Mouse (Mus musculus) neural tube, embryonic 13.5 days (tissue): ENCODE results near the gene Adgra3. TPM values are rescaled to one million over a fixed set of nuclear protein-coding genes. Genes with fewer than 3 reads are reported as not detected.

Experiments used
- ATAC-seq: fragments of 200-750 bp; cut with Nextera tagmentation; 2 replicates; pipeline ENCODE4 v1.8.0; 2017; ENCODE audit warnings: low read depth, mild to moderate bottlenecking, moderate TSS enrichment, moderate library complexity
- H3K27ac ChIP-seq: fragments of 300-500 bp; sonication (generic); replicated peaks from 2 replicates; pipeline ENCODE4 v1.5.1; 2015; ENCODE audit warnings: moderate library complexity, mild to moderate bottlenecking, inconsistent platforms
- H3K27me3 ChIP-seq: fragments of 300-500 bp; sonication (generic); 2 replicates; pipeline ENCODE4 v1.6.1; 2015; ENCODE audit warnings: mild to moderate bottlenecking, inconsistent platforms
- H3K36me3 ChIP-seq: fragments of 300-500 bp; sonication (generic); 2 replicates; pipeline ENCODE4 v1.6.1; 2015; ENCODE audit warnings: mild to moderate bottlenecking, inconsistent platforms
- H3K4me1 ChIP-seq: fragments of 300-500 bp; sonication (generic); replicated peaks from 2 replicates; pipeline ENCODE4 v1.6.1; 2015; ENCODE audit warnings: inconsistent platforms
- H3K4me2 ChIP-seq: fragments of 300-500 bp; sonication (generic); 2 replicates; pipeline ENCODE4 v1.6.1; 2015; ENCODE audit warnings: inconsistent platforms, mild to moderate bottlenecking, moderate library complexity
- H3K4me3 ChIP-seq: fragments of 300-500 bp; sonication (generic); 2 replicates; pipeline ENCODE4 v1.5.1; 2015; ENCODE audit warnings: mild to moderate bottlenecking, inconsistent platforms
- H3K9ac ChIP-seq: fragments of 300-500 bp; sonication (generic); 2 replicates; pipeline ENCODE4 v1.6.1; 2015; ENCODE audit warnings: moderate library complexity, mild to moderate bottlenecking, inconsistent platforms
- H3K9me3 ChIP-seq: fragments of 300-500 bp; sonication (generic); 2 replicates; pipeline ENCODE4 v1.6.1; 2016; ENCODE audit warnings: inconsistent platforms
- WGBS: fragments of 180-500 bp; shearing (Covaris S2); methylation state at CpG from one replicate; pipeline ENCODE4 v1.1.7; 2015; 5-methylcytosine and 5-hydroxymethylcytosine counted together
- polyA plus RNA-seq: library from polyadenylated mRNA; unstranded; fragments of >200 nt; fragmentation: Nextera tagmentation; extraction: Ambion mirVana; gene quantifications from 2 replicates; pipeline ENCODE4 v1.2.1, GENCODE M21; 2015

Adgra3 gene
- polyA plus RNA-seq, 1 experiment from 2014 or later = 20.3 TPM

- ATAC-seq = no peak
- WGBS = 84% methylated on average over 6 of the region's 6 CpGs
- H3K9ac ChIP-seq = no peak overlapping the region
Observed at GRCm38 (mm10) chr5:50029662-50030061, 29.1 kb downstream of the Adgra3 start.

GRCm38 (mm10) chr5:50027561-50027960 is 31.2 kb downstream of the Adgra3 start:
- H3K9ac ChIP-seq = 0 out of 2 replicates have a peak overlapping the region, but pooled peaks have one; percentile 31
- H3K4me2 ChIP-seq = no peak overlapping the region
- H3K27me3 ChIP-seq = no peaks in the 10 kb centered on the region
- peaks cover 38% of the 10 kb centered on the region for H3K4me1 ChIP-seq
- H3K9me3 ChIP-seq = no peaks in the 10 kb centered on the region
- WGBS = 55% methylated on average over 5 of the region's 5 CpGs
- no peak for ATAC-seq
- peak overlapping the region; percentile 49; the same call in 1 of the 2 replicates for H3K27ac ChIP-seq
- H3K4me3 ChIP-seq = no peak overlapping the region
- H3K36me3 ChIP-seq = peaks cover 21% of the 10 kb centered on the region

More at GRCm38 (mm10) chr5:50029662-50030061, 29.1 kb downstream of the Adgra3 start:
- H3K4me1 ChIP-seq = peaks cover 51% of the 10 kb centered on the region
- H3K9me3 ChIP-seq = no peaks in the 10 kb centered on the region
- H3K27ac ChIP-seq = no peak overlapping the region
- no peaks in the 10 kb centered on the region for H3K27me3 ChIP-seq
- H3K4me3 ChIP-seq = no peak overlapping the region
- no peak overlapping the region for H3K4me2 ChIP-seq
- H3K36me3 ChIP-seq = 0 out of 2 replicates have a peak, but pooled peaks cover 2% of the 10 kb centered on the region

GRCm38 (mm10) chr5:50027001-50027400 is 31.8 kb downstream of the Adgra3 start:
- Histone ChIP-seq H3K9ac (no peak overlapping the region), H3K27ac (peak overlapping the region; percentile 49; the same call in 1 of the 2 replicates), H3K4me2 (no peak overlapping the region), H3K36me3 (peaks cover 22% of the 10 kb centered on the region), H3K4me1 (peaks cover 33% of the 10 kb centered on the region), H3K27me3 (no peaks in the 10 kb centered on the region), H3K9me3 (no peaks in the 10 kb centered on the region), H3K4me3 (no peak overlapping the region)
- 67% methylated on average over 7 of the region's 7 CpGs for WGBS
- no peak for ATAC-seq

- H3K9me3 ChIP-seq = no peaks in the 10 kb centered on the region
- H3K9ac ChIP-seq = no peak overlapping the region
- WGBS = 80% methylated on average over 3 of the region's 3 CpGs
- H3K4me3 ChIP-seq = no peak overlapping the region
- no peak overlapping the region for H3K27ac ChIP-seq
- no peak for ATAC-seq
- peaks cover 31% of the 10 kb centered on the region for H3K4me1 ChIP-seq
- H3K4me2 ChIP-seq = no peak overlapping the region
- peaks cover 26% of the 10 kb centered on the region for H3K36me3 ChIP-seq
- no peaks in the 10 kb centered on the region for H3K27me3 ChIP-seq
Observed at GRCm38 (mm10) chr5:50026148-50026547, 32.7 kb downstream of the Adgra3 start.

- Histone ChIP-seq H3K27me3 (no peaks in the 10 kb centered on the region), H3K9ac (no peak overlapping the region), H3K27ac (no peak overlapping the region), H3K4me2 (no peak overlapping the region), H3K36me3 (peaks cover 30% of the 10 kb centered on the region), H3K4me3 (no peak overlapping the region), H3K4me1 (peaks cover 26% of the 10 kb centered on the region), H3K9me3 (no peaks in the 10 kb centered on the region)
- ATAC-seq = no peak
- WGBS = 92% methylated on average over 6 of the region's 6 CpGs
Observed at GRCm38 (mm10) chr5:50024097-50024496, 34.7 kb downstream of the Adgra3 start.

GRCm38 (mm10) chr5:50015987-50016587 is 42.7 kb downstream of the Adgra3 start:
- no peaks in the 10 kb centered on the region for H3K27me3 ChIP-seq
- H3K9me3 ChIP-seq = no peaks in the 10 kb centered on the region
- 61% methylated on average over 5 of the region's 5 CpGs for WGBS
- H3K9ac ChIP-seq = no peak overlapping the region
- H3K27ac ChIP-seq = no peak overlapping the region
- no peak for ATAC-seq
- peaks cover 17% of the 10 kb centered on the region for H3K4me1 ChIP-seq
- no peak overlapping the region for H3K4me3 ChIP-seq
- H3K36me3 ChIP-seq = peaks cover 4% of the 10 kb centered on the region; the same call in 1 of the 2 replicates
- H3K4me2 ChIP-seq = no peak overlapping the region

GRCm38 (mm10) chr5:50015147-50015697 is 43.6 kb downstream of the Adgra3 start:
- H3K27ac ChIP-seq = 0 out of 2 replicates have a peak overlapping the region, but pooled peaks have one; percentile 13

GRCm38 (mm10) chr5:50014658-50015057 is 44.1 kb downstream of the Adgra3 start:
- no peaks in the 10 kb centered on the region for H3K9me3 ChIP-seq
- 0 out of 2 replicates have a peak overlapping the region, but pooled peaks have one; percentile 13 for H3K27ac ChIP-seq
- ATAC-seq = no peak
- no peaks in the 10 kb centered on the region for H3K36me3 ChIP-seq
- H3K27me3 ChIP-seq = no peaks in the 10 kb centered on the region
- WGBS = 76% methylated on average over 7 of the region's 7 CpGs
- H3K4me3 ChIP-seq = no peak overlapping the region
- no peak overlapping the region for H3K4me2 ChIP-seq
- H3K4me1 ChIP-seq = peaks cover 17% of the 10 kb centered on the region
- no peak overlapping the region for H3K9ac ChIP-seq

More at GRCm38 (mm10) chr5:50015147-50015697, 43.6 kb downstream of the Adgra3 start:
- H3K36me3 ChIP-seq = no peaks in the 10 kb centered on the region
- no peaks in the 10 kb centered on the region for H3K27me3 ChIP-seq
- WGBS = 42% methylated on average over 5 of the region's 5 CpGs
- no peak overlapping the region for H3K4me2 ChIP-seq
- H3K9ac ChIP-seq = no peak overlapping the region
- peaks cover 17% of the 10 kb centered on the region for H3K4me1 ChIP-seq
- no peak for ATAC-seq
- H3K4me3 ChIP-seq = no peak overlapping the region
- H3K9me3 ChIP-seq = no peaks in the 10 kb centered on the region

- H3K4me2 ChIP-seq = no peak overlapping the region
- H3K36me3 ChIP-seq = 0 out of 2 replicates have a peak, but pooled peaks cover 4% of the 10 kb centered on the region
- peaks cover 17% of the 10 kb centered on the region for H3K4me1 ChIP-seq
- no peak overlapping the region for H3K9ac ChIP-seq
- H3K4me3 ChIP-seq = no peak overlapping the region
- no peak overlapping the region for H3K27ac ChIP-seq
- no peaks in the 10 kb centered on the region for H3K27me3 ChIP-seq
- 74% methylated on average over 4 of the region's 4 CpGs for WGBS
- no peak for ATAC-seq
- H3K9me3 ChIP-seq = no peaks in the 10 kb centered on the region
Observed at GRCm38 (mm10) chr5:50013965-50014364, 44.8 kb downstream of the Adgra3 start.

GRCm38 (mm10) chr5:50008841-50009240 is 50.0 kb downstream of the Adgra3 start:
- Histone ChIP-seq H3K4me1 (no peaks in the 10 kb centered on the region), H3K9ac (no peak overlapping the region), H3K27ac (no peak overlapping the region), H3K4me3 (no peak overlapping the region), H3K4me2 (no peak overlapping the region), H3K27me3 (no peaks in the 10 kb centered on the region), H3K36me3 (peaks cover 9% of the 10 kb centered on the region), H3K9me3 (no peaks in the 10 kb centered on the region)
- 67% methylated on average over 4 of the region's 4 CpGs for WGBS
- ATAC-seq = no peak

GRCm38 (mm10) chr5:50006915-50007658 is 51.7 kb downstream of the Adgra3 start:
- Histone ChIP-seq H3K4me1 (no peaks in the 10 kb centered on the region), H3K27me3 (no peaks in the 10 kb centered on the region), H3K27ac (no peak overlapping the region), H3K9ac (no peak overlapping the region), H3K4me2 (no peak overlapping the region), H3K36me3 (peaks cover 9% of the 10 kb centered on the region), H3K4me3 (no peak overlapping the region), H3K9me3 (no peaks in the 10 kb centered on the region)
- 83% methylated on average over 9 of the region's 9 CpGs for WGBS
- ATAC-seq = no peak

- no peaks in the 10 kb centered on the region for H3K27me3 ChIP-seq
- H3K4me2 ChIP-seq = no peak overlapping the region
- H3K4me1 ChIP-seq = no peaks in the 10 kb centered on the region
- 89% methylated on average over 6 of the region's 6 CpGs for WGBS
- H3K27ac ChIP-seq = no peak overlapping the region
- H3K9ac ChIP-seq = no peak overlapping the region
- no peaks in the 10 kb centered on the region for H3K9me3 ChIP-seq
- peaks cover 17% of the 10 kb centered on the region for H3K36me3 ChIP-seq
- H3K4me3 ChIP-seq = no peak overlapping the region
- ATAC-seq = no peak
Observed at GRCm38 (mm10) chr5:50002269-50002668, 56.5 kb downstream of the Adgra3 start.
